Mouse (Mus musculus) cortical plate, adult 2 months (tissue): ENCODE data around the gene Dtx3.

Source experiments
- CTCF ChIP-seq: fragments of 200-500 bp; IDR thresholded peaks from 2 replicates; pipeline ENCODE4 v1.5.1; 2011; ENCODE audit warnings: mild to moderate bottlenecking, control low read depth, low read length; ENCODE audit not compliant: insufficient read depth; ENCODE audit errors: extremely low read depth
- POLR2A ChIP-seq: fragments of 200-500 bp; IDR thresholded peaks from 2 replicates; pipeline ENCODE4 v1.6.1; 2011; ENCODE audit warnings: mild to moderate bottlenecking, low read length, control low read depth; ENCODE audit not compliant: insufficient read depth; ENCODE audit errors: extremely low read depth

DNA sequence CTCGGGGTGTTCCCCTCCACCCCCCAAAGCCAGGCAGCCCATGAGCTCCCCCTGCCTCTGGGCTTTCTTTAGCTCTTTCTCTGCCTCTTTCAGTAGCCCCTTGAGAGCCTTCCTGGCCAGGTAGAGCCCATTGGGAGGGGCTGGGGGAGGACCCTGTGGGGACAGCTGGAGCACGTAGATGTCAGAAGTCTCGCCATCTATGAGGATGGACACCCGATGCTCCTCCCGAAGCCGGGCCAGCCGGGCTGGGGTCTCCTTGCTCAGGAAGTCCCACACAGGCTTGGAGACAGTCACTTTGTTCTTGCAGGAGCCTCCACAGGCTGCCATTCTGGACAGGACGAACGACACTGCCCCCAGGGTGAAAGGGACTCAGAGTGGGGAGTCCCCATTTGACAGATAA is 2.5 kb downstream of the Dtx3 start:
- no peak for TF ChIP-seq CTCF
- no peak for TF ChIP-seq POLR2A
